Mouse (Mus musculus) cerebellum, postnatal 4 days (tissue): ENCODE measurements at regions not wholly inside any gene's neighbourhood (a gene's known extent, or its start where the extent isn't known, plus 50 kb on each side); places are given as distances from the start of the nearest gene placed in this dataset.

Source experiments
- DNase-seq, 2 experiments: peaks; one replicate each; pipeline ENCODE4 v3.0.0; 2022; ENCODE audit warnings: low spot score in 2 of 2, mixed read lengths in 1 of 2

DNA sequence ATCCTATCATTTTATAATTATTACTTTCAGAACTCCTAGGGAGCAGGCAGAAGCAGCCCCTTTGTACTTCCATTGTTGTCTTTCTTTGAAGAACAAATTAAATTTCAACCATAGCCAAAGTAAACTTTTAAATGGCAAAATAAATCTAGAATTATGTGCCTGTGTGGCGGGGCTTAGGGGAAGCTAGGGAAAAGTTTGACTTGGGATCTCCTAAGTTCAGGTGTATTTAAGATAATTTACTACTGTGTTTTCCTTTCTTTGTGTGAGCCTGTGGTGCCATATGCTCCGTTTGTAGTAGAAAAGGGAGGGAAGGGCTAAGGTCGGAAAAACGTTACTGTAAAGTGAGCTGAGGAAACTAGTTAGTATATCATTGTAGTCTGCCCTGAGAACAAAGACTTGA lies 1062.5 kb upstream of the Zeb2 start:
- DNase-seq: no peak

DNA sequence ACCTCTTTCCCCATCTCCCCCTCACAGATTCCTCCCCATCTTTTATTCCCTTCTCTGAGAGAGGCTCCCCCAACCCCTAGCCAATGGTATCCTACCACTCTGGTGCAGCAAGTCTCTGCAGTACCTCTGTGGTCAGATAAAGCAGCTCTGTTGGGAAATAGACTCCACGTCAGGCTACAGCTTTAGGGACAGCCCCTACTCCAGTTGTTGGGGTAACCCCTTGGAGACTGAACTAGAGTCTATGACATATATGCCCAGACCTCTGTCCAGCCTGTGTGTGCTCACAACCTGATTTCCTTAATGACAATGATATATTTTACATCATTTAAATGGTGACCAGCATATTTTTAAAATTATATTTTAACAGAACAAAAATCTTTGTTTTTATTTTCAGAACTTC lies 1051.3 kb upstream of the Zeb2 start:
- DNase-seq: no peak

DNA sequence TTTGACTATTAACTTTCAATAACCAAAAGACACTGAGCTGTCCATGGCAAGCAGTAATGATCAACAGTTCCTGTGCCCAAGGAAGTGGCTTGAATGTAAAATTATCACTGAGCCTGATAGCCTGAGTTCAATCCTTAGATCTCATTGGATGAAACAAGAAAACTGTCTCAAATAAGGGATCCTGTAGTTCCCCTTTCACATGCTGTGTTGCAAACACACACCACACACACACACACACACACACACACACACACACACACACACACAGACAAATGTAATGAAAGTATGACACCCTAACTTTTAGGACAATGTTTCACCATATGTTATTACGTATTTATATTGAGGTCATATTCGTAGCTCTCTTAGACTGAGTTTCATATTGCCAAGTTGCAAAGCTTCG lies 1032.7 kb upstream of the Zeb2 start:
- no peak for DNase-seq

DNA sequence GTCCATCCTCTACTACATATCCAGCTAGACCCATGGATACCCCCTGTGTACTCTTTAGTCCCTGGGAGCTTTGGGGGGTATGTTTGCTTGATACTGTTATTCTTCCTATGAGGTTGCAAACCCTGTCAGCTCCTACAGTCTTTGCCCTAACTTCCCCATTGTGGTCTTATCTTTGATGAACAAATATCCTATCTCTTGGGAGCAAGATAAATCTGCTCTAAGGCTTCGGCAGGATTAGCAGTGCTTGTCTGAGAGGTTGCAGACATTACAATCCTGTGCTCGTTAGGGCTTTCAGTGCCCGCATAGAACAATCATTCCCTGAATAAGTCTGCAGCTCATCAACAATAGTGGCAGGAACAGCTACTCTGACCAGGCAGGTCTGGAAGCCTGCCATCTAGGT lies 1002.7 kb upstream of the Zeb2 start:
- no peak for DNase-seq

GRCm38 (mm10) chr2:46106991-46107390 lies 989.8 kb upstream of the Zeb2 start:
- no peak for DNase-seq

DNA sequence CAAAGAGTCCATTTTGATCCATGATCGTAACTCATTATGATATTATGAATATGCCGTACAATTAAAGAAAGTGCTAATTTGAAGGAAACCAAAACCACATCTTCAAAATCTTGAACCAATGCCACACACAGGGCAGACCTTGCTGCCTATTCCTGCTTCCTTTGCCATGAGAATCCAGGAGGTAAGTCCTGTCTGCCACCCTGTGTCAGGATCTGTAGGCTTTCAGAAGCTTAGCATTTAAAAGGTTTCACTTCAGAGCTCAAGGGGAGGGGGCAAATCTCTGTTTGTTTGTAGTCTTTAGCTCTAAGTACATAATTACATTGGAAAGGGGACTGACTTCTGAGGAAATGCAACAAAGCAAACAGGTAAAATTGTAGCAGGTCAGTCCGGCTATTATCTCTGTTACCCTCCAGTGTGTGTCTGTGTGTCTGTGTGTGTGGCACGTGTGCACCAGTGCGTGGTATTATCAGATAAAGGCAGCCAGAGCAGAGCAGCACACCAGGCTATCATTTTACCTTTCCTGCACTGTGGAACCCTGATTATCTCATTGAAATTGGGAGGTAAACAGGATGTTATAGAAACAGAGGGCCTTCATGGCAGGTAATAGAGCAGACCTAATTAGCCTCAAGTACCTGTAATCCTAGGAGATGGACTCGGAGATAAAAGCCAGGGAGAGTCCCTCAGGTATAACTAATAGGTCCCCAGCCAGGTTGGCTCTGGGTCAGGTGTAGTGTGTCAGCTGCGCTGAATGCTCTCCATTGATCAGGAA lies 948.0 kb upstream of the Zeb2 start:
- no peak for DNase-seq

DNA sequence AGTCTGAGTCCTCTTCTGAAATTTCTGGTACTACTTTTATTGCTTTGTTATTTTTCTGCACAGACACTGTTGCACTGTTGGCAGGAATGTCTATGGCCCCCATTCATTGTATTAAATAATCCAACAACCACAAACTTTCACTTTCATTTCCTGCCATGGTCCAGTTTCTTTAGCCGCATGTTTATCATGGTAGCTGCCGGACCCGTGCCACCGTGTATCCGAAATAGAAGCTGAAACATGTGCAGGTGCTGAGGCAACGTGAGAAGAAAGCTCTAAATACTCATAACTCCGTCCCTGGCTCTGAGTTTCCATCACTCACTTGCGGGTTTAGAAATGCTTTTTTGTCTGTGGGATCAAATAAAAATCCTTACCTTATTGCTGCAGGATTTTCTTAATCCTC lies 938.5 kb upstream of the Zeb2 start:
- no peak for DNase-seq

- no peak for DNase-seq
Measured at GRCm38 (mm10) chr2:46054902-46055301, 937.7 kb upstream of the Zeb2 start.

GRCm38 (mm10) chr2:46021854-46022253 lies 904.7 kb upstream of the Zeb2 start:
- no peak for DNase-seq

DNA sequence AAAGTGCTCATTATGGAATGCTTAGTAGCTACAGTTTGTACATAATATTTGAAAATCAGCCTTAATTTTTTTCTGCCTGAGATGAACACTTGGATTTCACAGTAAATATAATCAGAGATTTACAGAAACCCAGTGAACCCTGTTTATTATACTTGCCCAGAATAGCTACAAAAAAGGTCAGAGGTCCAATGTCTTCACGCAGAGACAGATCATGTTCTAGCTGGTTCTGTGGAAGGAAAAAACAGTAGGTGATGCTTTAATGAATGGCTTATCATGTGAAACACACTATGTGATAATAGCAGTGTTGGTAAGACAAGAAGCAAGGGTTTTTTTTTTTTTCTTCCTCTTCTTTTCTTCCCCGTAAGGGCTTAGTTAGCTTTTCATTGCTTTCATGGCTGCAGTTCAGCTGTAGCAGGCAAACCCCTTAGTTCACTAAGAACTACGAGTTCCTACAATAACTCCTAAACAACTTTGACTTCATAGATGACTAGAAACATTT lies 896.6 kb upstream of the Zeb2 start:
- no peak for DNase-seq

- DNase-seq: no peak
Measured at GRCm38 (mm10) chr2:46012716-46013115, 895.5 kb upstream of the Zeb2 start.

DNA sequence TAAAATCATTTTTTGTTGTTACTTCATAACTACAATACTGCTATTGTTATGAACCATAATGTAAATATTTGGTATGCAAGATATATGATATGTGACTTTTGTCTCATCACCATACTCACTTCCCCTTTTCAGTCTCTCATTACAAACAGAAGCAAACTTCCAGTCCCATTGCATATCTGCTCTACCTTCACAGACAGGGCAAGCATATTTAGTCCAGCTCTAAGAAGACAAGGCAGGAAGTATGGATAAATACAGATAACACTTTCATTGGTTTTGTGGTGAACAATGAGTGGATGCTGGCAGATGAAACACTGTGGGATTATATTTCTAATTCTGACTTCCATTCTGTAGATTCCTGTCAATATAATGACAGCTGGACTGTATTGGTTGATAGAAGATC lies 858.0 kb upstream of the Zeb2 start:
- DNase-seq: no peak

DNA sequence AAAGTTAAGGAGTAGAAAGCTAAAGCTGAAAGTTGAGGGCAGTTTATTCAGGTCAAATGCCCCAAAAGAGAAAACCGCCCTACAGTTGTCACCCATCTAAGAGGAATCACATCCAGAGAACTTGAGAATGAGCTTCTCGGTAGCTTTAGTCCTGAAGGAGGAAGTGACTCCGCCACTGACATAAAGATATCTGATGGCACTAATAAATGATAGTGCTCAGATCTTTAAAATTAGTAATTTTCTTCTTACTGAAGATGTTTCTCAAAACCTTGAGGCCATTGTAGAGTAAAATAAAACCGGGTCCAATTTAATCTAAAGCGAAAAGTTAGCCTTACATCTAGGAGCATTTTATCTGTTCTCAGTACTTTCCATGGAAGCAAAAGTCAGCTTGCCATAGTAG lies 851.4 kb upstream of the Zeb2 start:
- no peak for DNase-seq

GRCm38 (mm10) chr2:45956792-45957330 lies 839.7 kb upstream of the Zeb2 start:
- no peak for DNase-seq

- no peak for DNase-seq
Measured at GRCm38 (mm10) chr2:45948758-45949157, 831.6 kb upstream of the Zeb2 start.

DNA sequence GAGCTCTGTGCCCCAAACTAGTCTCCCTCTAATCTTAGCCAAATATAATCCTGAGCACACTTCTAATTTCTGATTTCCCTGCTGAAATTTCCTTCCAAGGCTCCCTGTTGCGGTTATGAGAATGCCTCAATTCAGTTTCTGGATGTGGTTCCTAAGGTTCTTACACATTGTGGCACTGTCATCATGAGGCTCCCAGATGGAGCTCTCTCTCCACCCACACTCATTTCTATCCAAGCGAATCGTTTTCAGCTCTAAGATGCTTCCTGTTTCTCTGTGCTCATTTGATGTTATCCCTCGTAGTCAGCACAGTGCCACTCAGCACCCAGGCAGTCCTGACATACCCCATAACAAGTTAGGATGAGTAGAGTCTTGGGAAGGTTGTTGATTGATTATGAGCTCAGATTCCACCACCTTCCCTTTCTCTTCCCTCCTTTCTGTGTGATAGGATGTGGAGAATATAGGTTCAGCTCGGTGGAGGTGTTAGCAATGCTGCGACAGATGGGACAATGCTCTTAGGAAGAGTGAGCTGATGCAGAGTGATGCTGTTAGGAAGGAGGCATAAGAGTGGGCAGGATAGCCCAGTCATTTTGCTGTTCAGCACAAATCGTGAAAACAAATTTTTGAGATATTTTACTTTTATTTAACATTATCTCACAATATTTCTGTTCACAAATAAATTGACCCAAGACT lies 808.7 kb upstream of the Zeb2 start:
- no peak for DNase-seq

GRCm38 (mm10) chr2:45908871-45909270 lies 791.7 kb upstream of the Zeb2 start:
- DNase-seq: no peak

DNA sequence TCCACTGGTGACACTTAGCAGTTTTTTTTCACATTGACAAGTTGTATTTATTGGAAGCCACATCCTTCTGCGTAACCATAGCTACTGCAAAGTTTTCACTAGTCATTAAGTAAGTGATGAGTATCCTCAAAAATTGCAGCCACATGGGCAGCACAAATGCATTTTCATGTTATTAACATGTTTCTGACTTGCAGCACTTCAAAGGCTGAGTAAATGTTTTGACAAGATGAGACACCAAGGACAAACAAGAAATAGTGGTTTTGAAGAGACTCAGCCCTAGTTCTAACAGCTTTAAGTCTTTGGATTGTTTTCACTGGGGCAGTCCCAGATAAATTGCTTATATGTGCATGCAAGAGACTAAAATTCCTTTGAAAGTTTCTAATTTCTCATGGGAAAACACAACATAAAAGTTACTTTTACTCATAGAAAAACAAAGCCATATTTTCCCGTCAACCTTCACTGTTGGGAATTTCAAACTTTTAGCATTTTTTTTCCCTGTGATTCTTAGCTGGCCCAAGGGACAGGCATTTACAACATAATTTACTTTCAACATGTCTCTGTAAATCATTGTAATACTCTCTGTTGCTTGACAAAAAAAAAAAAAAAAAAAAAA lies 787.5 kb upstream of the Zeb2 start:
- no peak for DNase-seq

DNA sequence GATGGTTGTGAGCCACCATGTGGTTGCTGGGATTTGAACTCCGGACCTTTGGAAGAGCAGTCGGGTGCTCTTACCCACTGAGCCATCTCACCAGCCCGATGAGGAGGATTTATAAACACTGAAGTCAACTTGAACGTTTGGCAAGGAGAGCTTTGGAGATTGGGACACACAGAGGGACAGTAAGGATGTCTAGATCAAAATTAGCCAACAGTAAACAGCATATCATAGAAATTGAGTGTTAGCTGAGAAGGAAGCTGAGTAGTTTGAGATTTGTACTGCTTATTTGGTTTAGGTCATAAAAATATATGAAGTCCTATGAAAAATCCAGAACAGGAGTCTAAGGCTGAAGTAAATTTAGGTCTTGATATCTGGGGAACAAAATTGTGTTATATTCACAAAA lies 786.9 kb upstream of the Zeb2 start:
- no peak for DNase-seq

DNA sequence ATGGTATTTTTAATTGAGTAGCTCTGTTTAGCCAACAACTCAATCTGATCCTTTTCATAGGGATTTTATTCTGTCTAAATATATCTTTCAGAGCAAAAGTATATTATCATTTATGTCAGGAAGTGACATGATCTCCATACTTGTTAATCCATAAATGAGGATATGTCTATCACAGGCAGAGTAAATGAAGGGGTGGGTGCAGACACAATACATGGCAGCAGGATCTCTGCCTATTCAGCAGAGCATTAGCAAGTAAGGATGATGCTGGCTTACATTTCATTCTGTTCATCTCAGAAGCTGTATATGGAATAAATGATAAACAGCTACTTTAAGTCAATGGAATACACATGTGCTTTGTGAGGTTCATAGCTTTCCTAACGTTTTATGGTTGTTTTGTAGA lies 786.2 kb upstream of the Zeb2 start:
- DNase-seq: no peak

DNA sequence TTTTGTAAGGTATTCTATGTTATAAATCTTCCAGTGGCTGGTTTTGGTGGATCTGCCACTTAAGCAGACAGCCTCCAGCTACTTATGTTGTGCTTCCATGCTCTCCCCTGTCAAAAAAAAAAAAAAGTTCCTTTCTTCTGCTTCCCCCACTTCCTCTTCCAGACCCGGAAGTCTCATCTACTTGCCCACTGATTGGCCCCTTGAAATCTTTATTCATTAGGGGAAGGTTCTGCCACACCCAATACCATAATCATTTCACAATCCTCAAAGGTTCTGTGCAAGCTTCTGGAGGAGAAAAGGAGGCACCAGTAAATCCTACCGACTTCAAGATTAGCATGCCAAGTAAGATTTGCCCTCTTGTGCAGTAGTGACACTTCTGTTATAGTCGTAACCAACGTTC lies 784.7 kb upstream of the Zeb2 start:
- DNase-seq: no peak

DNA sequence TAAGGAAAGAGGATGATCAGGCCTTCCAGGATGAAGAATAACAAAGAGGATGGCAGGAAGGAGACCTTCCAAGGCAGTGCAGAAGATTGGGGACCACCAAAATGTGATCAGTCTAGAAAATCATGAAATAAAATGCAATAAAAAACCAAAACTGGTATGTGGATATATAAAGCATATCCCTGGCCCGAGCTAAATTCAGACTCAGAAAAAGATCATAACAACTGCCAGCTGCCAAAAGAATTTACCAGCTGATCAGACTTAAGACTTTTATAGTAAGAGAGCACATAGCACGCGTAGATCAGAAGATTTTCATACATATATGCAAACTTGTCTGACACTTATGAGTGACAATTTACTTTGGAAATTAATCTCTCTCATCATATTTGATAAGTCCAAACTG lies 767.5 kb upstream of the Zeb2 start:
- DNase-seq: no peak

- DNase-seq: no peak
Measured at GRCm38 (mm10) chr2:45878656-45879055, 761.5 kb upstream of the Zeb2 start.
